Mouse (Mus musculus): ENCODE data around the gene Slc12a9.

Slc12a9 gene

DNA sequence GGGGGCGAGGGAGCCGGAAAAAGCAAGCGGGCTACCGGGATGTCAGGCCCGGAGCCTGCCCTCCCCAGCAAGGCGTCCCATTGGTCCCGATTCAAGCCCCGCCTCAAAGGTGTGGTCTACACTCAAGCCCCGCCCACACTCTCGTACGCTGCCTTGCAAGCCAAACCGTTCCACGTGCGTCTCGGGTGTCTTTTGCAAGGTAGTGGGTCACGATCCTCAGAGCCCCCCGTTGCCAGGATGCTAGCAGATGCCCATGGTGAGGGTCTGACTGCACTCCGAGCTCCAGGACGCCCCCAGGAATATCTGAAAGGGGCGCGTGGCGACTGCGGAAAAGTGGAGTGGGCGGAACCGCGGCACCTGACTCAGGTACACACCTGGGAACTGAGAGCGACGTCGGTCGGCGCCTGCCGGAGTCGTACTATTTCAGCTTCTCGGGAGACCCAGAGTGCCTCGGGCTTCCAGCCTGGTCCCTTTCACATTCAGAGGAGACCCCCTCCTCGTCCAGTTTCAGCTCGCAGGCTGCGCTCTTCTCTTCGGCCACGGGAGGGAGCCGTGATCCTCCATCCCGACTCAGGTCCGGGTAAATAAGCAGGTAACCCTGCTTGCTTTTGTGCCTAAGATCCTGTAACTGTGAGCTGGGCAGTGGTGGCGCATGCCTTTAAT, at the start of gene Slc12a9:
Slc12a9 (minus strand) TSS at position 86 of the 663 bp plus-strand sequence.
- DNase-seq, result peak; percentile 99

DNA sequence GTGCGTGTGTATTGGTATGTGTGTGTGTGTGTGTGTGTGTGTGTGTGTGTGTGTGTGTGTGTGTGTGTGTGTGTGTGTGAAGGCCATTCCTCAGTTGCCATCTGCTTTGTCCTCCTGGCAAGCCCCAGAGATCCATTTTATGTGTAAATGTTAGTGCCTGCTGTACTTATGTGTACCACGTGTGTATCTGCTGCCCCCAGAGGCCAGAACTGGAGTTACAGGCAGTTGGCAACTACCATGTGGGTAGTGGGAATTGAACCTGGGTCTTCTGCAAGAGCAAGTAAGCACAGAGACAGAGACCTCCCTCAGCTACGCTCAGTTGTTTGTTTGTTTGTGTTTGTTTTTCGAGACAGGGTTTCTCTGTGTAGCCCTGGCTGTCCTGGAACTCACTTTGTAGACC, 47.8 kb upstream of the Slc12a9 start:
- DNase-seq, result peak; percentile 96

DNA sequence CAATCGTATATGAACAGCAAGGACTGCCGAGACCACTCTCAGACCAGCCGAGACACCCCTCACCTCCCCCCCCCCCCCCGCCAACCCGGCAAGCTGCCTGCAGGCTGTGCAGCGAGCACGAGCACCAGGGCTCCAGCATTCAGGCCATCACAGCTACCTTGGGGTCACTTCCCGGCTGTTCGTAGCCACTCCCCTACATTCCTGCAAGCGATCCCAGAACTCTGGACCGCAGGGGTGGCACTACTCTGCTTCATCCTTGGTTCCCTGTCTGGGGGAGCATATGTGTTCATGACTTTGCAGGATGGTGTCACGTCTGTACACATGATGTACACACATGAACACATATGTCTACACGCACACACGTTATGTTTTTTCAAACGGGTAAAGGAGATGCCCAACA, 44.2 kb upstream of the Slc12a9 start:
- DNase-seq, result peak; percentile 88

DNA sequence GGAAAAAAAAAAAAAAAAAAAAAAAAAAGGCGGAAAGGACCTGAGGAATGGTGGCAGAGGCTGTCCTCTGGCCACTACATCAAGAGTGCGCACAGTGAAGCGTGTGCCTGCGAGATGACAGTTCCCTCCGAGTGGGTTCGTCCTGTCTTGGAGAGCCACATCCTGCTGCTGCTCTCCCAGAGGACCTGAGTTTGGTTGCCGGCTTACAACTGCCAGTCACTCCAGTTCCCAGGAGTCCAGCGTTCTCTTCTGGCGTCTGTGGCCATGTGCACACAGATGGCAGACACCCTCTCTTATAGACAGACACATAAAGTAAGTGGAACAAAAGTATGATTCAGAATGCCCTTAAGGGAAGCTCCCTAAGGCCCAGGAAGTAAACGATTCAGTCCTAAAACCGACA, 43.8 kb upstream of the Slc12a9 start:
- peak; percentile 94 for DNase-seq

DNA sequence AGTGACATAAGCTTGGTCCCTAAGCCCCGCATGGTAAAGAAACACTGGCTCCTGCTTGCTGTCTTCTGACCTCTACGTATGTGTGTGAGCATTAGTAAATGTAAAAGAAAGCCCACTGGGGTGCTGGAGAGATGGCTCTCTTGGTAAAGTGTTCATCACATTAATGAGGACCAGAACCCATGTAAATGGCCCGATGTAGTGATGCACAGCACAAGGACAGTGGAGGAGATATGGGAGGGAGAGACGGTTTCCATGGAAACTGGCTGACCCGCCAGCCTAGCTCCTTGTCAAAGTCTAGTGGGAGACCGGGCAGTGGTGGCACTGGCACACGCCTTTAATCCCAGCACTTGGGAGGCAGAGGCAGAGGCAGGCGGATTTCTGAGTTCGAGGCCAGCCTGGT, 43.3 kb upstream of the Slc12a9 start:
- DNase-seq, result peak; percentile 90

DNA sequence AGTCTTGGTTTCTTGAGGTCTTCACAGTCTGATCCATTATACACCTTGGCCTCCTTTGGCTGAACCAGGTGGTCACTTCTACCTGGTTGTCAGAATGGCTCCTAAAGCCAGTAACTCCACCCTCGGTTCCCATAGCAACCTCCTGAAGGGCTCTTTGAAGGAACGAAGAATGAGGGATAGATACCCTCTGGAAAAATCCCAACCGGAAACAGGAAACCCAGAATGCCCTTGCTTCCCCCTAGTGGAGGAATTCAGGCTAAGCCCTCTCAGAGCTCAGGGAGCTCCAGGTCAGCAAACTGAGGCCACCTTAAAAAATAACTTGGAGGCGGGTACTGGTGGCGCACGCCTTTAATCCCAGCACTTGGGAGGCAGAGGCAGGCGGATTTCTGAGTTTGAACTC, 42.8 kb upstream of the Slc12a9 start:
- peak; percentile 94 for DNase-seq

DNA sequence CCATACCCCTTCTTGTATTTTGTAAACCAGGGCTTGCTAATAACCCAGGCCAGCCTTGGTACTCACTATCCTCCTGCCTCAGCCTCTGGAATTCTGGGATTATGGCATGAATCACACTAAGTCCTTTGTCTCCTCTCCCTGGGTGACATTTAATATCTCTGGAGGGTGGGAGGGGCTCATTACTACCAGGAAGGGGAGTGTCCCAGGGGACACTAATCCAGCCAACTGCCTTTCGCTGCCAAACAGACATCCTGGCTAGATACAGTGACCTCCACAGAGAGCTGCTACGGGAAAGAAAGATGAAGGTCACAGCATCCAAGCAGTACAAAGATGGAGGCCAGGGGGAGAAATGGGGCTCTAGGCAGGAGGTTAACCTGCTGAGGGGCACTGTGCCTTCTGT, 42.2 kb upstream of the Slc12a9 start:
- peak; percentile 98 for DNase-seq

DNA sequence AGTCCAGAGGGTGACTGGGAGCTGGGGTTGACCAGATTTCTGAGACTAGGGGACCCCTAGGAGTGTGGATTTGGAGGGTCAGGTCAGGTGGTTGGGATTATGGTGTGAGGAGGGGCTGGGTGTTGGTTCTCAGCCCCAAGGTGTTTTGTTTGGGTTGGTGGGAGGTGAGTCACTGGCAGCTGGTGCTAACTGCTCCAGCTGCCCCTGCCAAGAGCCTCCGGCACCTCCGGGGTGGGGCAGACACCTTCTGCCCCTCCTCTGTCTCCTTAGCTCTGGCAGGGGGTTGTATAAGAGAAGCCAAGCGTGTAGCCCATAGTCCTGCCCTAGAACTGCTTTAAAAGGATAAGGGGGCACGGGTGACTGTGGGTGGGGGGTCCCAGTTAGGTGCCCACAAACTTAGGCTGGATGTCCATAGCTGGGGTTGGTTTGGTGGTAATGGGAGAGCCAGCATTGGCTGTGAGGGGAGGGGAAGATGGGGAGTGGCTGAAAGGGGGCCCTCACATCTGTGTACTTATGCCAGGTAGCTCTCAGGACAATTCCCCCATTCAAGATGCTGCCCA, 41.2 kb upstream of the Slc12a9 start:
- DNase-seq, result peak; percentile 92

DNA sequence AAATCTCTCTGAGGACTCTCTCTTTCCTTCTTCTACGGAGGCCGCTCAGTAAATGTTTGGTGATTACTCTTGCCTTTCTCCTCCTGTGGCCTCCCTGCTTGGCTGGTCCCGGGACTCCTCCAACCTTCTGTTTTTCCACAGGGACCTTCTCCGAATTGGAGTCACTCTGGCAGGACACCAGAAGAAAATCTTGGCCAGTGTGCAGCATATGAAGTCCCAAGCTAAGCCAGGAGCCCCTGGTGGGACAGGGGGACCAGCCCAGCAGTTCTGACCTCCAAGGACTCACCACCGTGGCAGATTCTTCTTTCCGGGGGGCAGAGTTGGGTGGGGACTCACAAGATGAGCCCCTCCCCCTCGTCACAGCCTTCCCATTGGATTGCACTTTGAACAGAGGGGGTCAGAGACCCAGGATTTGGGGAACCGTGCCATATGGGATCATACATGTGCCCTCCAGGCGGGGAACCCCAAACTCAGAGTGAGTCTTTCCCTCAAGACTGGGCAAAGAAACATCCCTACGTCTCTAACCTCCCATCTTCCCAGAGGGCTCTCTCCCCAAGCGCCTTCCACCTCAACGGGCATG, 40.1 kb upstream of the Slc12a9 start:
- peak; percentile 93 for DNase-seq

DNA sequence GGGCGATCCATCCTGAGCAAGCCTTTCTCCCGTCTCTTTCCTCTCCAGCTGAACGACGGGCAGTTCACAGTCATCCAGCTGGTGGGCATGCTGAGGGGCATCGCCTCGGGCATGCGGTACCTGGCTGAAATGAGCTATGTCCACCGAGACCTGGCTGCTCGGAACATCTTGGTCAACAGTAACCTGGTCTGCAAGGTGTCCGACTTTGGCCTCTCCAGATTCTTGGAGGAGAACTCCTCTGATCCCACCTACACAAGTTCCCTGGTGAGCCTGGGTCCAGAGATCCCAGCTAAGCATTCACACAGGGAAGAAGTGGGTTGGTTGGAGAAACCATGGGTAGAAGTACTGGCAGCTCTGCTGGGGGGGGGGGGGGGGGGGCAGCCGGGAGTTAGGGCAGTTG, 36.3 kb upstream of the Slc12a9 start:
- DNase-seq, result peak; percentile 86

DNA sequence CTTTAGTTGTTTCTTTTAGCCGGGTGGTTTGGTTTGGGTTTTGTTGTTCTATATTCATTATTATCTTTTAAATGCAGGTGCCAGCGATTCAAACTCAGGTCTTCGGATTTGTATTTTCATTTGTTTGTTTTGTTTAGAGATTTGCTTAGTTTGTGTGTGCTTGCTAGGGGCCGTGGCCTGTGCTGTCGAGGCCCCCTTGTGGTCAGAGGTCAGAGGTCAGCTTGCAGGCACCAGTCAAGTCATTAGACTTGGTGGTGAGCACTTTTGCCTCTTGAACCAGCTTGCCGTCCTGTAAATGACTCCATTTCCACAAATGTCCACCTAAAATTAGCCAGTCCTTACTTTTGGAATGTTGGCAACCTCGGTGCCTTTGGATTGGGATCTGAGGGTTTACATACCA, 25.0 kb upstream of the Slc12a9 start:
- peak; percentile 88 for DNase-seq

DNA sequence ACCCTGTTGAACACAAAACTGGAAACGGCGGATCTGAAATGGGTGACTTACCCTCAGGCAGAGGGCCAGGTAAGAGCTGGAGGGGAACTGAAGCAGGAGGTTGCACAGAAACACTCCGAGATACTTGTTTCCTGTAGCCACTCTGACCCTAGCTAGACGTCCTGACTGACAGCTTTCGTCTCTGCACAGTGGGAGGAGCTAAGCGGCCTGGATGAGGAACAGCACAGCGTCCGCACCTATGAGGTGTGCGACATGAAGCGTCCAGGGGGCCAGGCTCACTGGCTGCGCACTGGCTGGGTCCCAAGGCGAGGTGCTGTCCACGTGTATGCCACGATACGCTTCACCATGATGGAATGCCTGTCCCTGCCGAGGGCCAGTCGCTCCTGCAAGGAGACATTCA, 20.7 kb upstream of the Slc12a9 start:
- DNase-seq, result peak; percentile 92

DNA sequence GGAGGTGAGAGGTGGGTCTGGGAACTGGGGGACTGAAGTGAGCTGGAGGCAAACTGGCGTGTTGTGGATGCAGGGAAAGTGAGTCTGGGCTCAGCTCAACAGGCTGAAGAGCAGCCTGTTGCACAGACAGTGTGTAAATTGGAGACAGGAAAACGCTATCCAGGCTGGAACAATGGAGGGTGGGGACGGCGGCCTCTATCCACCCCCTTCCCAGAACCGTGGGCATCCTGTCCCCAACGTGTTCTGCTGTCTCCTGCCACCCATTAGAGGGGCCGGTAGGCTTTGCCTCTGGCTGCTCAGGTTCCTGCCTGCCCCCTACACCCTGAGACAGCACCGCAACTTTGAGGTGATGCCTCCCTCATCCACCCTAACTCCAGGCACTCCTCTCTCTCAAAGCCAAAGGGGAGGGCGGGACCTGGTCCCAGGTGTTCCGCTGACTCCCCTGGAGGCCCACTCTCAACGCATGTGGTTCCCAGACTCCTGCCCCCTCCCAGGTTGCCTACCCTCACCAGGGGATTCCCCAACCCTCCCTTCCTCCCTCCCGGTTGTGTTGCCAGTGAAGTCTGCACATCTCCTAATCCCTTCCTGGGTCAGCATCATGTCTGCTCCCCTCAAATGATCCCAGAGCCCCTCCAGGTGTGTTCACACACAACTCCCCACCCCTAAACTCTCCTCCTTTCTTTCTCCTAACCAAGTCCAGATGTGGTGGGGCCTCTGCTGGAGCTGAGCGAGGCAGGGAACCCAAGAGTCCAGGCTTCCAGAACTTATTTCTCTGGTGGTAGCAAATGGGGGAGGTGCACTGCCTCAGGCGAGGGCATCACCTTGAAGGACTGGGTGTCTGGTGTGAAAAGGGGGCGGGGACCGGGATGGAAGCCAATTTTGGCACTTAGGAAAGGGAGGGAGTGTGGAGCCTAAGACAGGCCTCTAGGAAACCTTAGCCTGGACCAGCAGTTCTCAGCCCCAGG, 18.9 kb upstream of the Slc12a9 start:
- peak; percentile 98 for DNase-seq

DNA sequence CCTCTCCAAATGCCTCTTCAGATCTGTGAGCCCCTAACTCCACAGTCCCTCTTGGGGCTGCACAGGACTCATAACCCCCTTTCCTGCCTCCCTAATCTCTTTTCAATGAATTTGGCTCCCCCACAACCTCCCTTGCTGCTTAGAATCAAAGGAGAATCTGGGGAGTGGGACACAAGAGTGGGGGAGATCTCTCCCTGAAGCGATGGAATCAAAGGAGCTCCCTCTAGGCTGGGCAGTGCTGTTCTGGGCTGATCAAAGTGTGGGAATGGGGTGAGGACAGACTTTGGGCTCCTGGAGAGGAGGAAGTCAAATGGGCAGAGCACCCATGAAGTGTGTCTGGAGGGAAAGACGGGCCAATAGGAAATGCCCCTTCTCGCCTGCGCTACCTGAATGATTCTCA, 18.0 kb upstream of the Slc12a9 start:
- DNase-seq, result peak; percentile 90

DNA sequence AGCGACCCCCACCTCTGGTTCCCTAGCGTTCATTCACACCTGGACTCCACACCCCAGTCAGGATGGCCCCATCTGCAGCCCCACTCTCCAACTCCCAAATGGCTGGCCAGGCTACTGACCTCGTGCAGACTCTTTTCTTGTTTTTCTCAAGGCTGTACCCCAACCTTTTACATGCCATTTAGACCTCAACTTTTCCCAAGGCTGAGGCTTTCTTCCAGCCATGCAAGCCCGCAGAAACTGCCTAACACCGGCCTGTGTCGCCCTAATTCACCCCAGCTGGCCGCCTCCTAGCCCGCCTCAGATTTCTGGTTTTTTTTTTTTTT, 17.6 kb upstream of the Slc12a9 start:
- no peak for DNase-seq

DNA sequence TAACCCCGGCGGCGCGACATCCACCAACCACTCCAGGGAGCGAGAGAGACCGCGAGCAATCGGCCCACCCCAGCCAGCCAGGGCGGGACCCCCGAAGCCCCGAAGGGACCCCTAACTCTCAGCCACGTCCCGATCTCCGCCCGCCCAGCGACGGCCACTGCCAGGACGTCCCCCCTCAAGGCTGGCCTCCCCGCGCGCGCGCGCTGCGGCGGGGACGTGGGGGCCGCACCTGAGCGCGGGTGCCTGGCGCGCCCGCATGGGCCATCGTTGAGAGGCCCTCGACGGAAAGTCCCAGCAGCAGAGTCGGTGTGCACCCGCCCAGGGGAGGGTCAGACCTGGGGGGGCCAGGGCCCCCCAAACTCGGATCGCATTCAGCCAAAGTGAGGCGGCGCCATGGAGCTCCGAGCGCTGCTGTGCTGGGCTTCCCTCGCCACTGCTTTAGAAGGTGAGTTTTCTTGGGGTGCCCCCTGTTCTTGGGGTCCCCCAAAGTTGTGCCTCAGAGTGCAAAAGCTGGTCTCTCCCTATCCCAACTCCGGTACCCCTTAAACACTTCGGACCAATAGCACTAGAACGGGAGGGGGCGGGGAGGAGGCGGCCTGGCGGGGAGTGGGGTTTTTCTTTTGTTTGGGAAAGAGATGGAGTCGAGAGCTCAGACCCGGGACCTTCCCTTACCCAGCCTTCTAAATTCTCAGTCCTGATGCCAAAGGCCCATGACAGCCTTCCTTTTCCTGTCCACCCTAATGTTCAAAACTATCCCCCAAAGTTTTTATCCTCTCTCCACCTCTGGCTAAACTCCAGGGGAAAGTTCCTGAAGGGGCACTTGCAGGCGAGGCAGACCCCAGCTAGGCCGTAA, 17.0 kb upstream of the Slc12a9 start:
- peak; percentile 92 for DNase-seq

DNA sequence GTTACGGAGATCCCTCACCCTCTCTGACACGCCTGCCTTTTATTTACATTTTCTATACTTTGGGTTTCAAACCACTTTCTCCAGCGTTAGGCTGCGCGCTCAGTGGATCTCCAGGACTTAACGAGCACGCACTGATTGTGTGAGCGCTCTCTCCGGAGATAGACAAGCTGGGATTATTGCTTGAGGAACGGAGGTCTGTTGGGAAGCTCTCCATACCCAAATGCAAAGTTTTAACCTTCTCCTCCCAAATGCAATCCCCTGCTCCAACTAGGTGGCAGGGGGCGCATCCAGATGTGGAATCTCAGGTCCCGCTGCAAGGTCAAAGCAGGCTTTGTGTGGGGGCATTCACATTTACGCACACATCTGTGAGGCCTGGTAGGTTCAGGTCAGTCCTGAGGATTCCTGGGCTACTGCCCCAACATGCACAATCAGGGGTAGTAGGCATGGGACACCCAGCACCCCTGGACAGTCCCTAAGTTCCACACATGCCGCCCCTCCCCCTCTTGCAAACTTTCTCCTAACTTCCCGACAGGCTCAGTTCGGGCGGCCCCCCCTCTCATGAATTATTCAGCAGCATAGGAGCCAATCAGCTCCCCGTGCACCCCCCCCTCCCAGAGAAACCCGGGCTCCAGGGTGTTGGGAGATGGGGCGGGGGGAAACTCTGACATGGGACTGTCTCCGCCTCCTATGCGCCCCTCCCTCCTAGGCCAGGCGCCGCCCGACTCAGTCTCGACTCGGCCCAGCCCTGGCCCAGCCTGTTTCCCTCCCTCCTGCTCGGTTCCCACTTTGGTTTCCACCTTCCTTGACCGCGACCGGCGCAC, 16.2 kb upstream of the Slc12a9 start, which contains the start of gene Ephb4:
Ephb4 (plus strand) TSS at position 726 of the 821 bp plus-strand sequence.
- peak; percentile 100 for DNase-seq

DNA sequence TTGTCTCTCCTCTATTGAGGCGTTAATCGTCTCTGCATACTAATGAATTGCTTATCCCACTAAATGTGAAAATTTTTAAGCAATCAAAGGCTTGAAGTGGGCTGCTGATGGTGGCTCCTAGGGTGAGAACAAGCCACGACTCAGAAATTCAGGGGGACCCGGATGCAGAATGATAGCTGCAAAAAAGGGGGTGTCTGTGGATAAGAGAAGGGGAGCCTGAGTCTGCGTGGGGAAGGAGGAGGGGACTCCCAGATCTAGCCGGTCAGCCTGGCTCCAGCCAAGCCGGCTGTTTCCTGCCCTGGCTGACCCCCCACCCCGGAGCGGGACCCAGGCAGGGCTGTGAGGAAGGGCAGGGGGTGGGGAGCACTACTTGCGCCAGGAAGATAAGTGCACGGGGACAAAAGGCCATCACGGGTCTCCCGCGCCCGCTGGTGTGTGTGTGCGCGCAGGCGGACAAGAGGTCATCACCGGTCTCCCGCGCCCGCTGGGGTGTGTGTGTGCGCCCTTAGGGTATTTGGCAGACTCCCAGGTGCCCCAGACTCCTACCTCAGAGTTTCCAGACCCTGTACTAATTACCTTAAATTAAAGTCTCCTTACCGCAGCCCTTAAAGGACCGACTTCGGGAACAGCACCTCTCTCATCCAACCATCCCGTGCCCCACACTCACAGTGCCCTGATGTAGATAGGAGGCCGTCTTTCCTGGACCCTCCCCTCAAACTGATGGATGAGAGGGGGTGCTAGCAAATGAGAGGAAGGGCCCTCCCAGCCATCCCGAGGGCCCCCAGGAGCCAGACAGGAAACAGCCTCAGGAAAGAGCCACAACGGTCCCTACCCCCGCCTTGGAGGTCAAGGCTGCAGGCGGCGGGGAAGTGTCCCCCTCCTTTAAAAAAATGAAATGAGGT, 15.3 kb upstream of the Slc12a9 start:
- peak; percentile 99 for DNase-seq

DNA sequence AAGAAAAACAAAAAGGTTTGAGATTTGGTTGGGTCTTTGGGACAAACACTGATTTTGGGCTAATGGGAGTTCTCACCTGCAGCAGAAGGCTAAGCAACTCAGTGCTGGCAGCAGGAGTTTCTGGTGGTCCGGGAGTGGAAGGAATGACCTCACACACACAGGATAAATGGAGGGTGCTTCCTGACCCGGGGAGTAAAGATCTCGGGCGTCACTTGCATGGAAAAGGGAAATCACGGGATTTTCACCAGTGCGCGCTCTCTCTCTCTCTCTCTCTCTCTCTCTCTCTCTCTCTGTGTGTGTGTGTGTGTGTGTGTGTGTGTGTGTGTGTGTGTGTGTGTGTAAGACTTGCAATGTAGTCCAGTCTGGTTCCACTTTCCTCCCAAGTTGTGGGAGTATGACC, 14.5 kb upstream of the Slc12a9 start:
- DNase-seq, result peak; percentile 95

DNA sequence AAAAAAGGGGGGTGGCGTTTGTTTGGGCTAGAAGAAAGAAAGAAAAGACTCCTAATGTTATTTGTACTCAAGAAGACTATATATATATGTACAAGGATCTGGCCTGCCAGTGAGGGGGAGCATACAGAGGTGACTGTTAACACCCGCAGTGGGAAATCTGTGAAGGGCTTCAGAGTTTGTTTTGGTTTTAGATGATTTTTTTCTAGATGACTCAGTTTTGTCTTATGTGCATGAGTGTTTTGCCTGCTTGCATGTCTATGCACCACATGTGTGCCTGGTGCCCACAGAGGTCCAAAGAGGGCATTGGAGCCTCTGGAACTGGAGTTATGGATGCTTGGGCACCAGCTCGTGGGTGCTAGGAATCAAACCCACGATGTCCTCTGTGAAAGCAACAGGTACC, 13.6 kb upstream of the Slc12a9 start:
- peak; percentile 63 for DNase-seq

DNA sequence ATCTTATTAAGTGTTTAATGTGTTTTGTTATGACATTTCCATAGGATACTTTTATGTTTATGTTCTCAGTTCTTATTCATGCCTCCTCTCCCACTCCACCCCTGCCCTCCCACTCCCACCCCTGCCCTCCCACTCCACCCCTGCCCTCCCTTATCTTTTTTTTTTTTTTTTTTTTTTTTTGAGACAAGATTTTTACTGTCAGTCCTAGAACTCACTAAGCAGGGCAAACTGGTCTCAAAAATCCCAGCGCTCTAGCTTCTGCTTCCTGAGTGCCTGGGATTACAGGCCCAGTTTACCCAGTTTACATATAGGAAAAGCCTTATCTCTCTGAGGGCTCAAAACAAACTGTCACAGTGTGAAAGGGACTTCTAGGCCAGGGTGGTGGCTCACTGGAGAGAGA, 13.0 kb upstream of the Slc12a9 start:
- no peak for DNase-seq

Measured in heart, adult 11 months (tissue).